Mouse (Mus musculus): ENCODE data around the gene Nop16.

- no peak for TF ChIP-seq CTCF (IDR thresholded peaks at IDR 0.05; ENCODE audit: control insufficient read depth, insufficient read depth, insufficient read length)
- TF ChIP-seq MAX (IDR thresholded peaks at IDR 0.05) = no peak
- TF ChIP-seq USF1 (IDR thresholded peaks at IDR 0.05; ENCODE audit: low read depth) = no peak
- TF ChIP-seq MYOD1 (IDR thresholded peaks at IDR 0.05; ENCODE audit: control insufficient read depth, insufficient read length, low read depth) = no peak
- no peak for TF ChIP-seq CEBPB (IDR thresholded peaks at IDR 0.05; ENCODE audit: low read depth)
Observed at GRCm38 (mm10) chr13:54616998-54617397, 27.1 kb upstream of the Nop16 start.
